Mouse (Mus musculus): Measurements from ENCODE around the gene Gm11168. TPM values are rescaled to one million over a fixed set of nuclear protein-coding genes. Genes with fewer than 3 reads are reported as not detected.

The Gm11168 gene
- polyA plus RNA-seq, 1 experiment = not detected

Other genes starting within 250 kb of the Gm11168 start
- gene Gm10722, start 2.4 kb upstream of the Gm11168 start, polyA plus RNA-seq (2012; rRNA removed) = not detected in 2 replicates
- not detected in 2 replicates for gene Gm10721, start 9.8 kb downstream of the Gm11168 start, polyA plus RNA-seq (2012; rRNA removed)
- gene Gm10720, start 12.3 kb downstream of the Gm11168 start, polyA plus RNA-seq (2012; rRNA removed) = not detected in 2 replicates
- gene Gm10719, start 14.1 kb downstream of the Gm11168 start, polyA plus RNA-seq (2012; rRNA removed) = not detected in 2 replicates
- not detected in 2 replicates for gene Gm10718, start 20.2 kb downstream of the Gm11168 start, polyA plus RNA-seq (2012; rRNA removed)
- gene Gm10717, start 22.1 kb downstream of the Gm11168 start, polyA plus RNA-seq (2012; rRNA removed) = not detected in 2 replicates
- not detected in 2 replicates for gene Gm17535, start 31.3 kb downstream of the Gm11168 start, polyA plus RNA-seq (2012; rRNA removed)
- not detected in 2 replicates for gene Gm10715, start 33.5 kb downstream of the Gm11168 start, polyA plus RNA-seq (2012; rRNA removed)